ENCODE assay signal across 7 mouse cellular contexts in genomic region chr17:83214161-83214592, GRCm38 (mm10). TPM values are rescaled to one million over a fixed set of nuclear protein-coding genes. Genes with fewer than 3 reads are reported as not detected.
DNase-seq lines count a peak whose midpoint lies in the region; ATAC-seq lines count a peak whose summit lies in the region.

No protein-coding gene starts in this region.

- peak overlapping the region; percentile 93 for H3K27ac ChIP-seq in heart, embryonic 12.5 days (ENCODE audit: poor library complexity, severe bottlenecking)
- peak overlapping the region; percentile 94 for H3K27ac ChIP-seq in kidney, embryonic 15.5 days
- 0 out of 2 replicates have a peak overlapping the region, but pooled peaks have one; percentile 30 for H3K27ac ChIP-seq in lung, embryonic 16.5 days (ENCODE audit: low read length)
- H3K27ac ChIP-seq in neural tube, embryonic 15.5 days (replicated peaks) = peak overlapping the region; percentile 89

- no peaks in the 10 kb centered on the region for H3K9me3 ChIP-seq in heart, embryonic 12.5 days (replicated peaks)
- H3K9me3 ChIP-seq in kidney, embryonic 15.5 days (replicated peaks) = no peaks in the 10 kb centered on the region
- no peaks in the 10 kb centered on the region for H3K9me3 ChIP-seq in lung, embryonic 16.5 days (ENCODE audit: control insufficient read depth, low read length)
- H3K9me3 ChIP-seq in neural tube, embryonic 15.5 days (replicated peaks) = no peaks in the 10 kb centered on the region

- peak overlapping the region; percentile 100 for H3K9ac ChIP-seq in heart, embryonic 12.5 days
- H3K9ac ChIP-seq in kidney, embryonic 15.5 days = peak overlapping the region; percentile 98
- H3K9ac ChIP-seq in lung, embryonic 16.5 days (ENCODE audit: low read length) = peak overlapping the region; percentile 92
- H3K9ac ChIP-seq in neural tube, embryonic 15.5 days (replicated peaks) = peak overlapping the region; percentile 90

- peak overlapping the region; percentile 97 for H3K4me3 ChIP-seq in heart, embryonic 12.5 days
- H3K4me3 ChIP-seq in kidney, embryonic 15.5 days (replicated peaks) = peak overlapping the region; percentile 88
- peak overlapping the region; percentile 82 for H3K4me3 ChIP-seq in lung, embryonic 16.5 days (ENCODE audit: low read length)
- H3K4me3 ChIP-seq in neural tube, embryonic 15.5 days (replicated peaks) = peak overlapping the region; percentile 78

- H3K4me1 ChIP-seq in heart, embryonic 12.5 days (replicated peaks) = peaks cover 49% of the 10 kb centered on the region
- peaks cover 66% of the 10 kb centered on the region for H3K4me1 ChIP-seq in kidney, embryonic 15.5 days
- H3K4me1 ChIP-seq in lung, embryonic 16.5 days (replicated peaks; ENCODE audit: control insufficient read depth, insufficient read depth, low read length) = peaks cover 35% of the 10 kb centered on the region
- peaks cover 56% of the 10 kb centered on the region for H3K4me1 ChIP-seq in neural tube, embryonic 15.5 days

- DNase-seq in urinary bladder, postnatal 25 days (ENCODE audit: low spot score) = peak; percentile 32
- DNase-seq in urinary bladder, adult 18-20 months (ENCODE audit: low spot score in 2 of 2) = no peak
- DNase-seq in embryo, embryonic 10 days (ENCODE audit: low spot score) = peak; percentile 85

- H3K36me3 ChIP-seq in heart, embryonic 12.5 days = no peaks in the 10 kb centered on the region
- no peaks in the 10 kb centered on the region for H3K36me3 ChIP-seq in kidney, embryonic 15.5 days
- H3K36me3 ChIP-seq in lung, embryonic 16.5 days (ENCODE audit: control insufficient read depth, insufficient read depth, low read length) = no peaks in the 10 kb centered on the region
- H3K36me3 ChIP-seq in neural tube, embryonic 15.5 days = no peaks in the 10 kb centered on the region

- ATAC-seq in heart, embryonic 12.5 days (ENCODE audit: insufficient number of reproducible peaks, low FRiP score) = peak; percentile 41; the same call in 1 of the 2 replicates
- peak; percentile 53 for ATAC-seq in kidney, embryonic 15.5 days (replicated peaks; ENCODE audit: low FRiP score)
- peak; percentile 8 for ATAC-seq in lung, embryonic 16.5 days (ENCODE audit: low read depth)
- peak; percentile 29 for ATAC-seq in neural tube, embryonic 15.5 days (ENCODE audit: low FRiP score)

- under 1% methylated on average over 16 of the region's 16 CpGs for WGBS in heart, embryonic 12.5 days
- WGBS in kidney, embryonic 15.5 days = 0% methylated on average over 16 of the region's 16 CpGs
- WGBS in lung, embryonic 16.5 days = 0% methylated on average over 16 of the region's 16 CpGs
- WGBS in neural tube, embryonic 15.5 days = 0% methylated on average over 16 of the region's 16 CpGs

- H3K27me3 ChIP-seq in heart, embryonic 12.5 days (replicated peaks) = no peaks in the 10 kb centered on the region
- no peaks in the 10 kb centered on the region for H3K27me3 ChIP-seq in kidney, embryonic 15.5 days
- no peaks in the 10 kb centered on the region for H3K27me3 ChIP-seq in lung, embryonic 16.5 days (ENCODE audit: control insufficient read depth, insufficient read depth, low read depth, low read length)
- no peaks in the 10 kb centered on the region for H3K27me3 ChIP-seq in neural tube, embryonic 15.5 days (replicated peaks)

- H3K4me2 ChIP-seq in heart, embryonic 12.5 days = peak overlapping the region; percentile 93
- peak overlapping the region; percentile 95 for H3K4me2 ChIP-seq in kidney, embryonic 15.5 days
- H3K4me2 ChIP-seq in lung, embryonic 16.5 days (ENCODE audit: low read depth, low read length) = peak overlapping the region; percentile 85
- H3K4me2 ChIP-seq in neural tube, embryonic 15.5 days = peak overlapping the region; percentile 94

RNA-seq across cellular contexts. Expression of gene Pkdcc, which starts 0.9 kb away (rescaled TPM):
- 13.5 and 13.9 TPM in 2 replicates for polyA plus RNA-seq in heart, embryonic 12.5 days (2016; fragmentation: Nextera tagmentation; extraction: Ambion mirVana)
- 29.3 and 33.2 TPM in 2 replicates for polyA plus RNA-seq in kidney, embryonic 15.5 days (2015; fragmentation: Nextera tagmentation; extraction: Ambion mirVana)
- polyA plus RNA-seq in lung, embryonic 16.5 days (2015; fragmentation: Nextera tagmentation; extraction: Ambion mirVana) = 9.2 and 10.3 TPM in 2 replicates
- polyA plus RNA-seq in neural tube, embryonic 15.5 days (2015; fragmentation: Nextera tagmentation; extraction: Ambion mirVana) = 4.5 and 9.7 TPM in 2 replicates

Comparison
In these comparisons a context has a peak if more than half of its experiments do, and no peak if none do; other contexts are left out.
1. DNase-seq: peak in urinary bladder, postnatal 25 days (single experiment) and embryo, embryonic 10 days (single experiment); none in urinary bladder, adult 18-20 months (0 of 2).
2. H3K27ac ChIP-seq: peak in every context shown above with its lines; median percentile 94 in kidney, embryonic 15.5 days; 93 in heart, embryonic 12.5 days; 89 in neural tube, embryonic 15.5 days; 30 in lung, embryonic 16.5 days.
3. Peak in every context shown above with its lines, with median percentiles within 50 percentile points of each other: ATAC-seq, H3K4me2 ChIP-seq, H3K4me3 ChIP-seq and H3K9ac ChIP-seq.